Mouse (Mus musculus) adrenal gland, postnatal 4 days (tissue): ENCODE measurements around the gene Adamts14. TPM values are rescaled to one million over a fixed set of nuclear protein-coding genes. Genes with fewer than 3 reads are reported as not detected.

Experiments
- DNase-seq, 2 experiments: peaks; one replicate each; pipeline ENCODE4 v3.0.0; 2021 to 2022; ENCODE audit warnings: low spot score in 2 of 2, mixed read lengths in 2 of 2
- total RNA-seq, 2 experiments: library from RNA; stranded (reverse); gene quantifications; 2 replicates each; pipeline ENCODE4 v1.2.3; 2021

Adamts14 gene
- total RNA-seq, 2 experiments from 2014 or later: 6.3 to 7.7 TPM

DNA sequence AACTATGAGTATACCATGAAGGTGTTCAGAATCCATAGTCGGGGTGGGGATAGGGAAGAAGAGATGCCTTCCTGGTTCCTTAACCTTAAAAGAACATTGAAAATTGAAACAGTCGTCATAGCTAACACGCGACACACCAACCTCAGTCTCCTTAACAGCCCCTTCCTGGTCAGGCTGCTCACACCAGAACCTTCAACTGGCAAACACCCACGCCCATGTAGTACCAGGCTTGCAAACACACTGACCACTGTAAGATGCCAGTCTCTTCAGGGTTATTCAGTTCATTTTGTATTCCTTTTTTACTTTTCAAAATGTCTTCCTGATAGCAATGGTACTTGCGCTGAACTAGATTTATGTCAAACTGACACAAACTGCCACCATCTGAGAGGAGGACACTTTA lies 3.8 kb upstream of the Adamts14 start:
- no peak for DNase-seq

DNA sequence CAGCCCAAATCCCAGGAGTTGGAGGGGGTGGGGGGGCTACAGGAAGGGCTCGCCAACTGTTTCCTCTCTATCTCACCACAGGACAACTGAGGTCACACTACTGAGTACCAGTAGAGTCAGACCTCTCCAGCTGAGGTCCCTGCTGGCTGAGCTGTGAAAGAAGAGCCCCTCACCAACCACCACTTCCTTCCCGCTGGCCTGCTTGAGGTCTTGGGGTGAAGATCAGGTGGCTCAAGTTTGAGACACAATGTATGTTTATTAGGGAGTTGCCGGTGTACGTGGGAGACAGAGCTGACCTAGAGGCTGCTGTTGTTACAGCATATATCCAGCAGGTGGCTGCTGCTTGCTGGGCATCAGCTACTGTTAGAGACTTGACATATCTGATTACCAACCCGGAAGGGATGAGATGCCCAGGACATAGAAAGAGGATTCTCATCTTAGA lies 2.5 kb upstream of the Adamts14 start:
- DNase-seq: no peak

- DNase-seq: no peak
Measured at GRCm38 (mm10) chr10:61274532-61274931, 1.3 kb upstream of the Adamts14 start.

- DNase-seq: no peak
Measured at GRCm38 (mm10) chr10:61273844-61274215, 592 bp upstream of the Adamts14 start.

- no peak for DNase-seq
Measured at GRCm38 (mm10) chr10:61272631-61273030, 607 bp downstream of the Adamts14 start.

DNA sequence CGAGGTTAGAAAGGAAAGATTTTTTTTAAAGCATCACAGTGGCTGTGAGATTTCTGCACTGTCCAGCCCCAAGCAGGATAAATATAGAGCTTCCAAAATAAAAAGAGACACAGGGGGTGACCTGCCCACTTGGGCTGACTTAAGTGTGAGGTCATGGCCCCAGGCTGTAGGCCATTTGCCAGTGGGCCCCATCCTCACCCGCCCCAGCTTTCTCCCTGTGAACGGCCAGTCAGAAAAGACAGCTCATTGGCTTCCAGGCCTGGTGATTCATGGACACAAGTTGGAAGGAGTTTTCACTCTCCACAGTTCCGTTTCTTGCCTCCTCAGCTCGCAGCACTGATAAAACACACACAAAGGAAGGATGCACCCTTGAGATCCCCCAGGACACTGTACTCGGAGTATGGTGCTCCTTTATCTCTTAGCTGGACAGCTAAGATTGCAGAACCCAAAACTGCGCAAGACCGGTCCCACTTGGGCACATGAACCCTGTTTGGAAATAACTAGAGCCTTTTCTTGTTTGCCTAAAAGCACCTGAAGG lies 1.1 kb downstream of the Adamts14 start:
- DNase-seq: no peak

- DNase-seq: no peak
Measured at GRCm38 (mm10) chr10:61267378-61267777, 5.9 kb downstream of the Adamts14 start.

- DNase-seq: no peak
Measured at GRCm38 (mm10) chr10:61263606-61264005, 9.6 kb downstream of the Adamts14 start.

- no peak for DNase-seq
Measured at GRCm38 (mm10) chr10:61261229-61262156, 11.7 kb downstream of the Adamts14 start.

DNA sequence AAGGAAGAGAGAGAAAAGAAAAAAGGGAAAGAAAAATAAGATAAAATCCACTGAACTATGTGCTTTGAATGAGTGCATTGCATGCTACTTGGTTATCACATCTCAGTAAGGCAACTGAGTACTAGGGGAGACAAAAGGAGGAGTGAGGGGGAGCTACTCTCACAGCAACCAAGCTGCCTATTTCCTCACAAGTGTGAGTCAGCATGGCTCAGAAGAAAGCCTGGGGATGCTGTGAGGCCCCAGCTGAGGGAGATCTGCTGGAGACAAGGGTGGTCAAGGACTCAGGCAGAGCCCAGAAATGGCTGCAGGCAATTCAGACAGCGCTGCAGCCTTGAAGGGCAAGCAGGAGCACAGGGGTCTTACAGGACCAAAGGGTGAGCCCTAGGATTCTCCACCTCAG lies 15.1 kb downstream of the Adamts14 start:
- DNase-seq: no peak

GRCm38 (mm10) chr10:61256665-61257064 lies 16.6 kb downstream of the Adamts14 start:
- no peak for DNase-seq

DNA sequence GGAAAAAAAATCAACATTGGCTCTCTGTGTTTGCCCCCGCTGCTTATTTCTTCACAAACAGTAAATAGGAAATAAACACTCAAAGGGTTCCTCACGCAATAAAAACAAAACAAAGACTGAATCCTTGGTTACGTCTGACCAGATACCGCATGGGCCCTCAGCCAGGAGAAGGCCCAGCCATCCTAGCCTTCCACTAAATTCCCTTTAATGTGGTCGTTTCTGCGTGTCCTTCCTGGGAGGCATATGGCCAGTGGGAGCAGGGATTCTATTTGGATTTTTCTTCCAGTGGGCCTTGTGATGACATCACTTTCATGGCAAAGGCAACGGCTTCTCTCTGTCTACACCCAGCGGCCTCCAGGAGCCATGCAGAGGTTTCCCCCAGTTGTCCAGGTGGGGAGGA lies 18.0 kb downstream of the Adamts14 start:
- no peak for DNase-seq

DNA sequence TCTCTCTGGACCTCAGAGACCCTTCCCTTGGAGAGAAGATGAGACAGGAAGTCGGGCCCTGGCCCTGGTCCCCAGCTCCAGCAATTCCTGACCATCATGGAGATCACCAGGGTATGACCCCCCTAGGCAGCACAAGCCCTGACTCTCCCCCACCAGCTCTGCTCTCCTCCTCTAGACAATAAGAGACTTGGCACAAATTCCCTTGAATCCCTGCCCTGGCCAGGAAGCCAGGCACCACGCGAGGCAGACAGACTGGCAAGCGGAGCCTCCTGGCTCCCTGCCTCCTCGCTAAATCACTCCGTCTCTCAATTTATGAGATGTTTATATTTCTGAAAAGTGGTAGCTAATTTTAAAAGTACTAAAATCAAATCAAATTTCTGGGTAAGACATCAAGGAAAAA lies 18.5 kb downstream of the Adamts14 start:
- no peak for DNase-seq

- DNase-seq: no peak
Measured at GRCm38 (mm10) chr10:61249951-61250350, 23.3 kb downstream of the Adamts14 start.

- no peak for DNase-seq
Measured at GRCm38 (mm10) chr10:61248596-61249114, 24.6 kb downstream of the Adamts14 start.

- DNase-seq: no peak
Measured at GRCm38 (mm10) chr10:61246288-61246687, 26.9 kb downstream of the Adamts14 start.

DNA sequence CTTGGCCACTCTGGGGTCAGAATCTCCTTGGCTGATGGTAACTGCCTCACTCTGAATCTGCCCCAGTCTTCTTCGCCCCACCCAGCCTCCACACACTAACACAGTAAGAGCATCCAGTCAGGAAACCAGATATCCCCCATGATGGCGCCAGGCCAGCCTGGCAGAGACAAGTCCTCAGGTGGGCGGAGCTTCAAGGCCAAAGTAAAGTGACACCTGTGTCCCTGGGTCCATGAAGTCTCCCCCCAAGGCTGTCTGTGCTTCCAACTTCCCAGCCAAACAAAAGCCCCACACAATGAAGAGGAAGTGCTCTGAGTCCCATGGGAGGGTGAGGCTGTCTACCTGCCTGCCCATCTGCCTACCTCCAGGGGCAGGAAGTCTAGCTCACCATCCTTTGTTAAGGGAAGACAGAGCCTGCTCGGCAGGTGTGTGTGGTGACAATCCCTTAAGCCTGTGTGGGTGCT lies 31.2 kb downstream of the Adamts14 start:
- DNase-seq: no peak

GRCm38 (mm10) chr10:61240108-61240920 lies 32.9 kb downstream of the Adamts14 start:
- no peak for DNase-seq

- DNase-seq: no peak
Measured at GRCm38 (mm10) chr10:61237391-61237785, 35.9 kb downstream of the Adamts14 start.

DNA sequence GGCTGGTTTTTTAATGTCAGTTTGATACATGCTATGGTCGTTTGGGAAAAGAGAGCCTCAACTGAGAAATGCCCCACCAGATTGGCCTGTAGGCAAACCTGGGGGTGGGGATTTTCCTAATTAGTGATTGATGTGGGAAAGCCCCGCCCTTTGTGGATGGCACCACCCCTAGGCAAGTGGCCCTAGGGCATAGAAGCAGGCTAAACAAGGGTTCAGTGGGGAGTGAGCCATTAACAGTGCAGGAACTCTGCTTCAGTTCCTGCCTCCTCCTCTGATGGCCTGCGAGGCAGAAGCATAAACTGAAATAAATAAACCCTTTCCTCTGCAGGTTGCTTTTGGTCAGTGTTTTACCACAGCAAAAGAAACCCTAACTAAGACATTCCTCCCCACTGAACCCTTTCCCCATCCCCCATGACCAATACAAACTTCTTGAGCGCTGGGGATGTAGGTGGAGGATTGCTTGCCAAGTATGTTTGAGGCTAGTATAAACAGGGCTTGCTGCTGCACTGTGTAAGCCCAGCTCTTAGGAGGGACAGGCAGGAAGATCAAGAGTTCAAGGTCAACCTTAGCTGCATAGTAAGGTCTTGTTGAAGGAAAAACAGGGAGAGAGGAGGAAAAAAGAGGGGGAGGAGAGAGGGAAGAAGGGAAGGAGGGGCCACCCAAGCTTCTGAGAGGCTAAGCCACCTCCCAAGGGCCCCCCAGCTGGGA lies 36.4 kb downstream of the Adamts14 start:
- DNase-seq: no peak
